Mouse (Mus musculus) thymus, adult 2 months (tissue): ENCODE data around the gene Elk4.

Experiments used
- CTCF ChIP-seq: fragments of 200-500 bp; IDR thresholded peaks from 2 replicates; pipeline ENCODE4 v1.5.1; 2012; ENCODE audit warnings: mild to moderate bottlenecking, control low read depth, low read length, moderate library complexity, borderline replicate concordance; ENCODE audit not compliant: control insufficient read depth, poor library complexity, insufficient read depth; ENCODE audit errors: extremely low read depth
- POLR2A ChIP-seq: fragments of 200-500 bp; IDR thresholded peaks from 2 replicates; pipeline ENCODE4 v1.6.1; 2012; ENCODE audit warnings: mild to moderate bottlenecking, low read length, control low read depth, moderate library complexity; ENCODE audit not compliant: control insufficient read depth, poor library complexity, insufficient read depth; ENCODE audit errors: extremely low read depth

DNA sequence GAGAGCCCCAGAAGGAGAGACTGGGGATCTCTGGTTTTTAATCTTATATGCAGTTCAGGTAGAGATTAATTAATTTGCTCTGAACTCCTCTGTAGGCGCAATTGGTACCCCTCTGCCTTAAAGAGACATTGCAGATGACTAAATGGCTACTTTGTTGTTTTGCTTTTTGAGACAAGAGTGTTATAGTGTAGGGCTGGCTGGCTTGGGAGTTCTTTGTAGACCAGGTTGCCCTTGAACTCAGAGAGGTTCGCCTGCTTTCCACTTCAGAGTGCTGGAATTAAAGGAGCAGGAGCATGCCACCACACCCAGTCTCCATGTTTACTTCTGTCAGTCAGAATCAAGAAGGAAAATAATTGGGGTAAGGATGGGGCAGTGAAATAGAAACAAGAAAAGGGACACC is 4.3 kb upstream of the Elk4 start:
- no peak for TF ChIP-seq CTCF
- TF ChIP-seq POLR2A: no peak
